Mouse (Mus musculus): ENCODE results near the gene Rubcnl.

DNA sequence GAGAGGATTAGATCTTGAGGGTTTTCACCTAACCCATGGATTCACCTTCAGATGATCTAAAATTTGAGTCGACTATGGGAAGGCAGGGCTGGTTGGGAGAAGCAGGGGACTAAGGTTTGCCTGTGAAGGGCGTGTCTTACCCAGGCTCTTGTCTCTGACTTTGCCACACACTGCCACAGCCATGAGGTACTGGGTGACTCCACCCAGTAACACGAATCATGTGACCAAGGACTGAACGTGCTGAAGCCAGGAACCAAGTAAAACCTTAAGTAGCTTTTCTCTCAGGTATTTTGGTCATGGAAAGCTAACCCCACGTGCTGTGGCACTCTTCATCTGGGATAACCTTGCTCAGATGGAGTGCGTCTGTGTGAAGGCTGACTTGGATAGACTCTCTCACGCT is 14.9 kb downstream of the Rubcnl start:
- TF ChIP-seq CTCF (IDR thresholded peaks at IDR 0.05; ENCODE audit: low read depth, low read length) (no peak), POLR2A (IDR thresholded peaks at IDR 0.05; ENCODE audit: insufficient read depth, low read length) (no peak), EP300 (IDR thresholded peaks at IDR 0.05; ENCODE audit: insufficient read depth, low read depth, low read length) (no peak)
